Mouse (Mus musculus): ENCODE results near the gene Fopnl. TPM values are rescaled to one million over a fixed set of nuclear protein-coding genes. Genes with fewer than 3 reads are reported as not detected.

Gene Fopnl
- polyA plus RNA-seq (2014; fragmentation: Nextera tagmentation; extraction: Ambion mirVana), result 135 and 151 TPM in 2 replicates

DNA sequence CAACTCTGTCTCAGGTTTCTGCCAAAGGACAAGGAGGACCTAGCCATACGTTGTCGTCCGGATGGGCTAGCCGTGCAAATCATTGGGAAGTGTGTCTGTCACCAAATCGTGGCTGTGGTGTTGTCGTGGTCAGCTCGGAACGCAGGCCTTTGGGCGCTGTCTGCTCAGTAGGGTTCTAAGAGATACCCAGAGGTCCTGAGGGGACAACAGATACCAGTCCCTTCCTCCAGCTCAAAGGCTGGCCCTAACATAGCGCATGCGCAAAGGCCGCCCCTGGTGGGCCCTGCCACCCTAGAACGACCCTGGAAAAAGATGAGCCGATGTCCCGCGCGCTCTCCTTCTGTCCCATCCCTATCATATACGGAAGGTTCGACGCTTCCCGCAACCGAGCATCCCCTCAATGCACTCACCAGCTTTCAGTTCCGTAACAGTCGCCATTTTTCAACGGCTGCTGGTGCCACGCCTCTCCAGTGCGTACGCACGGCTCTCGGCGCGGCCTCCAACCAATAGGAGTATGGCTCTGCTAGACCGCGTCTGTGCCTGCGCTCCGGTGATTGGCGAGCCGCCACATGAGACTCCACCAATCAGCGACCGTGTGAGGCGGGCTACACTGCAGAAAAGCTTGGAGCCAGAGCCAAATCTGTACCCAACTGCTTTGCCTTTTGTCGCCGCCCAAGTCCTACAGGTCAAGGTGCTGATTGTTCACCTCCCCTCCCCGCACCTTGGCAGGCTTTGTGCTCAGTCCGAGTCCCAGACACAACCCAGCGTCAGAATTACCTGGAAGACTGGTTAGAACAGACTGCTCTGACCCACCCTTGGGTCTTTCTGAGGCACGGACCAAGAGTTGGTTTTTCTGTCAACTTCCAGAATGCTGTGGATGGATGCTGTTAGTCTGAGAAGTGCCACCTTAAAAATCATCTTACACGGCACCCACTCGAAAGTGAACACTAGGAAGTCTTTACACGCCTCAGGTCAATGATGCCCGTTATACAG is at the start of gene Fopnl:
TSS of gene Fopnl (minus strand) at position 522 of the 993 bp plus-strand sequence.
- peak within 1 kb of the TSS; percentile 73 for H3K9ac ChIP-seq (ENCODE audit: low read length)
- H3K27ac ChIP-seq (ENCODE audit: low read depth), result peak within 1 kb of the TSS; percentile 80
- peaks cover 19% of the 10 kb centered on the region for H3K36me3 ChIP-seq (ENCODE audit: control insufficient read depth, insufficient read depth, low read length)
- ATAC-seq (replicated peaks; ENCODE audit: low FRiP score, low TSS enrichment, low read depth), result peak; percentile 100
- peak within 1 kb of the TSS; percentile 65 for H3K4me3 ChIP-seq (ENCODE audit: low read depth, low read length)
- H3K4me2 ChIP-seq (ENCODE audit: low read length), result peak within 1 kb of the TSS; percentile 75
- no peaks in the 10 kb centered on the region for H3K9me3 ChIP-seq (ENCODE audit: control insufficient read depth, low read length)
- DNase-seq (ENCODE audit: low spot score), result peak; percentile 93
- 4% methylated on average over 51 of the region's 51 CpGs for WGBS
- no peaks in the 10 kb centered on the region for H3K27me3 ChIP-seq (replicated peaks; ENCODE audit: control insufficient read depth, insufficient read depth, low read length)
- peaks cover 4% of the 10 kb centered on the region for H3K4me1 ChIP-seq (replicated peaks; ENCODE audit: control insufficient read depth, insufficient read depth, low read length)

DNA sequence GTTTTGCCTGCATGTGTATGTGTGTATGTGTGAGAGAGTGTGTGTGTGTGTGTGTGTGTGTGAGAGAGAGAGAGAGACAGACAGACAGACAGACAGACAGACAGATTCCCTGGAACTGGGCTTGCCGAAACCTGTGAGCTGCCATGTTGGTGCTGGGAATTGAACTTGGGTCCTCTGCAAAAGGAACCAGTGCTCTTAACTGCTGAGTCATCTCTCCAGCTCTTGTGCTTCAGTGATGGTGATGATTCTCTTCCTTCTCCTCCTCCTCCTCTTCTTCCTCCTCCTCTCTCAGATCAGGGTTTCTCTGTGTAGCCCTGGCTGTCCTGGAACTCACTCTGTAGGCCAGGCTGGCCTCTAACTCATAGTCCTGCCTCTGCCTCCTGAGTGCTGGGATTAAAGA is 48.8 kb upstream of the Fopnl start:
- no peak for DNase-seq (ENCODE audit: low spot score)
- ATAC-seq (replicated peaks; ENCODE audit: low FRiP score, low TSS enrichment, low read depth), result no peak
- Histone ChIP-seq H3K9ac (ENCODE audit: low read length) (no peak overlapping the region), H3K27ac (ENCODE audit: low read depth) (no peak overlapping the region), H3K36me3 (ENCODE audit: control insufficient read depth, insufficient read depth, low read length) (no peaks in the 10 kb centered on the region), H3K4me1 (replicated peaks; ENCODE audit: control insufficient read depth, insufficient read depth, low read length) (peaks cover 7% of the 10 kb centered on the region), H3K4me3 (ENCODE audit: low read depth, low read length) (no peak overlapping the region), H3K27me3 (replicated peaks; ENCODE audit: control insufficient read depth, insufficient read depth, low read length) (no peaks in the 10 kb centered on the region), H3K9me3 (ENCODE audit: control insufficient read depth, low read length) (no peaks in the 10 kb centered on the region), H3K4me2 (ENCODE audit: low read length) (no peak overlapping the region)
- WGBS, result 87% methylated on average over 1 of the region's 1 CpGs

DNA sequence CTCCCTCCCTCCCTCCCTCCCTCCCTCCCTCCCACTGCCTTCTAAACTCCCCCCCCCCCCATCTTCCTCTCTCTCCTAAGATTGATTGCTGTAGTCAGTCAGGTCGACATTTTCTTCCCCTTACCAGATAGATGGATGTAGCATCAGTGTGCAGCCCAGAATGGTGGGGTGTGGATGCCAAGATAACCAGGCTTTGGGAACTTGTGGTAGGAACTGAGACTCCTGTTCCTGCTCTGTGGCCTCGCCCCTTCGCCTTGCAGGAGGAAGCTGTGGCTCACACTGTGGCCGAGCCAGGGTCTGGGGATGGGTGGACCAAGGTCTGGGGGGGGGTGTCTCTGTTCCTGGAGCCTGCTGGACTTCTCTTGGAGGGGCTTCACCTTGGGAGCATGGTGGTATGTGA is 48.3 kb upstream of the Fopnl start:
- peaks cover 7% of the 10 kb centered on the region for H3K4me1 ChIP-seq (replicated peaks; ENCODE audit: control insufficient read depth, insufficient read depth, low read length)
- H3K27ac ChIP-seq (ENCODE audit: low read depth), result no peak overlapping the region
- no peak for DNase-seq (ENCODE audit: low spot score)
- H3K4me2 ChIP-seq (ENCODE audit: low read length), result no peak overlapping the region
- WGBS, result 72% methylated on average over 4 of the region's 4 CpGs
- no peaks in the 10 kb centered on the region for H3K9me3 ChIP-seq (ENCODE audit: control insufficient read depth, low read length)
- H3K4me3 ChIP-seq (ENCODE audit: low read depth, low read length), result no peak overlapping the region
- H3K27me3 ChIP-seq (replicated peaks; ENCODE audit: control insufficient read depth, insufficient read depth, low read length), result no peaks in the 10 kb centered on the region
- no peak overlapping the region for H3K9ac ChIP-seq (ENCODE audit: low read length)
- H3K36me3 ChIP-seq (ENCODE audit: control insufficient read depth, insufficient read depth, low read length), result no peaks in the 10 kb centered on the region
- no peak for ATAC-seq (replicated peaks; ENCODE audit: low FRiP score, low TSS enrichment, low read depth)

DNA sequence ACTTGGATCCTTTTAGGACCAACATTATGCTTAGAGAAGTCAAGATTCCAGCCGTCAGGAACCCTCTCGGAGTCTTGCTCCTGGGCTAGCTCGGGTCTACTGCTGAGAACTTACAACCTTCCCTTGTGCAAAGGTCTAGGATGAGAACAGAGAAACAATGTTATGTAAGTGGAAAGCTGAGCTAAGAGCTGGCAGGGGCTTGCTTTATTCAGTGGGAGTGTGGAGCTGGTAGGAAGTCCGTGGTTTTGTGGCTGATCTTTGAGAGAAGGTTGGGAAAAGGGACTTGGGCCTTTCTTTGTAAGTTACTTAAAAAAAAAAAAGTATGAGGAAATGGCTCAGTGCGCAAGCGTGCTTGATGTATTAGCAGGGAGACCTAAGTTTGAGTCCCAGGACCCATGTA is 46.9 kb upstream of the Fopnl start:
- DNase-seq (ENCODE audit: low spot score) (no peak), ATAC-seq (replicated peaks; ENCODE audit: low FRiP score, low TSS enrichment, low read depth) (no peak)
- no peak overlapping the region for H3K27ac ChIP-seq (ENCODE audit: low read depth)
- no peaks in the 10 kb centered on the region for H3K27me3 ChIP-seq (replicated peaks; ENCODE audit: control insufficient read depth, insufficient read depth, low read length)
- no peaks in the 10 kb centered on the region for H3K36me3 ChIP-seq (ENCODE audit: control insufficient read depth, insufficient read depth, low read length)
- H3K4me1 ChIP-seq (replicated peaks; ENCODE audit: control insufficient read depth, insufficient read depth, low read length), result peaks cover 7% of the 10 kb centered on the region
- H3K4me3 ChIP-seq (ENCODE audit: low read depth, low read length), result no peak overlapping the region
- no peaks in the 10 kb centered on the region for H3K9me3 ChIP-seq (ENCODE audit: control insufficient read depth, low read length)
- no peak overlapping the region for H3K4me2 ChIP-seq (ENCODE audit: low read length)
- no peak overlapping the region for H3K9ac ChIP-seq (ENCODE audit: low read length)
- WGBS, result 94% methylated on average over 6 of the region's 6 CpGs

DNA sequence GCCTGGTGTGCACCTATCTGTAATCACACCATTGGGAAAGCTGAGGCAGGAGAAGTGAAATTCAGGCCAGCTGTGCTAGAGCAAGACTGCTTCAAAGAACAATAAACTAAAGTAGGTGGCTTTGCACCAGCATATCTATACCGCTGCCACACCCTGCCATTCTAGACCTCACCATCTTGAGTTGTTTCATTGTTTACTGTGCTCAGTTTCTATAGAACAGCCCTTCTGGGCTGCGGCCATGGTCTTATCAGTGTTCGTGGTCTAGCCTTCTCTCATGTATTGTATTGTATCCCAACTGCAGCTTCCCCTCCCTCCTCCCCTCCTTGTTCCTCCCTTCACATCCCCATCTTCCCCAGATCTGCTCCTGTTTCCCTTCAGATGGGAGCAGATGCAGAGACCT is 46.3 kb upstream of the Fopnl start:
- Histone ChIP-seq H3K4me1 (replicated peaks; ENCODE audit: control insufficient read depth, insufficient read depth, low read length) (peaks cover 7% of the 10 kb centered on the region), H3K27ac (ENCODE audit: low read depth) (no peak overlapping the region), H3K36me3 (ENCODE audit: control insufficient read depth, insufficient read depth, low read length) (no peaks in the 10 kb centered on the region), H3K4me3 (ENCODE audit: low read depth, low read length) (no peak overlapping the region), H3K9me3 (ENCODE audit: control insufficient read depth, low read length) (no peaks in the 10 kb centered on the region), H3K27me3 (replicated peaks; ENCODE audit: control insufficient read depth, insufficient read depth, low read length) (no peaks in the 10 kb centered on the region), H3K9ac (ENCODE audit: low read length) (no peak overlapping the region), H3K4me2 (ENCODE audit: low read length) (no peak overlapping the region)
- DNase-seq (ENCODE audit: low spot score), result no peak
- ATAC-seq (replicated peaks; ENCODE audit: low FRiP score, low TSS enrichment, low read depth), result no peak
- WGBS, result 90% methylated on average over 3 of the region's 3 CpGs

DNA sequence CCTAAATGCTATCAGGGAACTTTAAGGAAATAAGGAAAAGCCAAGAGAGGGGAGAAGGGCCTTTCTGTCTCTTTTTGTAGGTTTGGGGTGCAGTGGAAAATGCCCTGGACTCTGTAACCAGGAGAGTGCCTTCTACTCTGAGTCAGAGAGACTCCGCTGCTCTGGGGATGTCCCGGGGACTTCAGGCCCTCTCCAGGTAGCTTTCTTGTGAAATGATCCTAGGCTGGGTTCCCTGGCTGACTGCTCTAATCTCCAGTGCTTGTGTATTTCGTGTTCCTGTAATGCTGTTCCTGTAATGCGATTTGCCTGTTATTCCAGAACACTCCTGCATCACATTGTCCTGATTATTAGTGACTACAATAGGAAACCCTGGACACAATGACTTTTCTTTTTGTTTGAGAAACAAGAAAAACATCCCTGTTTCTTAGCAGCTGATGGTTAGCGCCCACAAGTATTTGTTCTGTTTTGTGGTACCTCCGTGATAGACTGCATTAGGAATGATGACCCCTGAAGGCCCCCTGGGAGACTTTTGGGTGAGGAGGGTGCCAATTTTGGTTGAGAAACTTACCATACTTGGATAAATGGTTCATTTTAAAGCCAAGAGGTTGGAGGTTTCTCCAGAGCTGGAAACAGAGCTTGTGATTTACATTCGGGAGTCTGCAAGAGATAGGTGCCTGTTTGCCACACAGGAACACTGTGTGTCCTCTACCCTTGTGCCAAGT is 45.1 kb upstream of the Fopnl start:
- Histone ChIP-seq H3K4me1 (replicated peaks; ENCODE audit: control insufficient read depth, insufficient read depth, low read length) (peaks cover 7% of the 10 kb centered on the region), H3K36me3 (ENCODE audit: control insufficient read depth, insufficient read depth, low read length) (no peaks in the 10 kb centered on the region), H3K27ac (ENCODE audit: low read depth) (no peak overlapping the region), H3K9ac (ENCODE audit: low read length) (peak overlapping the region; percentile 66), H3K27me3 (replicated peaks; ENCODE audit: control insufficient read depth, insufficient read depth, low read length) (no peaks in the 10 kb centered on the region), H3K9me3 (ENCODE audit: control insufficient read depth, low read length) (no peaks in the 10 kb centered on the region), H3K4me3 (ENCODE audit: low read depth, low read length) (peak overlapping the region; percentile 79), H3K4me2 (ENCODE audit: low read length) (peak overlapping the region; percentile 89)
- ATAC-seq (replicated peaks; ENCODE audit: low FRiP score, low TSS enrichment, low read depth) (no peak), DNase-seq (ENCODE audit: low spot score) (peak; percentile 57)
- 32% methylated on average over 7 of the region's 7 CpGs for WGBS

DNA sequence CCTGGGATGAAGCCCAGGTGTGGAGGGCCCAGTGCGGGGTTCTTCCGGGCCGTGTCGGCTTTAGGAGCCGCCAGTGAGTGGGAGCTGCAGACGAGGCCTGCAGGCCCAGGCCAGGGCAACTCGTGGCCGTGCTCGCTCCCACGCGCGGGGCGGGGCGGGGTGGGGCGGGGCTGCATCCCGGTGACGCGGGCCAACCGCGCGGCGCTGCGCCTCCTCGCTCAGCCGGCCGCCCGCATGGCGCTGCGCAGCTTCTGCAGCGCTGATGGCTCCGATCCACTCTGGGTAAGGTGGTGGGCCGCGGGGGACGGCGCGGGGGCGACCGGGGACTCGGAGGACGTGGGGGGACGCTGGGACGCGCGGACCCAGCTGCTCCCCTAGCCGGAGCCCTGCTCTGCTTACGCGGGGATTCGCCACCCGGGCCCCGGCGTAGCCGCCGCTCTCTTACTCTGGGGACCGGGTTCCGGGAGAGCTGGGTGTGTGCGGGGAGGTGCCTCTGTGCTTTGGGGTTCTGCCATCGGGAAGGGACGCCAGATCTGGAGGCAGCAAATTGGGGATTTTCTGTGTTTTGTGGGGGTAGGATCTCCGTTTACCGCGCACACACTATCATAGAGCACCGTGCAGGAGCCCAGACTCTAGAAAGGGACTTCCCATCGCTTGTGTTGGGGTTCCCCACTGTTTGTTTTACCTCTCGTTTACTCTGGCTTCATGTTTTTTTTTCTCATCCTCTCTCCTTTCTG is 44.3 kb upstream of the Fopnl start, which contains the start of gene Abcc1:
TSS of gene Abcc1 (plus strand) at position 197 of the 737 bp plus-strand sequence.
- Histone ChIP-seq H3K4me1 (replicated peaks; ENCODE audit: control insufficient read depth, insufficient read depth, low read length) (peaks cover 7% of the 10 kb centered on the region), H3K4me2 (ENCODE audit: low read length) (peak within 1 kb of the TSS; percentile 89), H3K27me3 (replicated peaks; ENCODE audit: control insufficient read depth, insufficient read depth, low read length) (no peaks in the 10 kb centered on the region), H3K9me3 (ENCODE audit: control insufficient read depth, low read length) (no peaks in the 10 kb centered on the region), H3K4me3 (ENCODE audit: low read depth, low read length) (peak within 1 kb of the TSS; percentile 79), H3K36me3 (ENCODE audit: control insufficient read depth, insufficient read depth, low read length) (no peaks in the 10 kb centered on the region), H3K27ac (ENCODE audit: low read depth) (no peak within 1 kb of the TSS; the same call in 1 of the 2 replicates), H3K9ac (ENCODE audit: low read length) (peak within 1 kb of the TSS; percentile 66)
- DNase-seq (ENCODE audit: low spot score) (peak; percentile 86), ATAC-seq (replicated peaks; ENCODE audit: low FRiP score, low TSS enrichment, low read depth) (peak; percentile 96)
- 1% methylated on average over 54 of the region's 64 CpGs for WGBS

DNA sequence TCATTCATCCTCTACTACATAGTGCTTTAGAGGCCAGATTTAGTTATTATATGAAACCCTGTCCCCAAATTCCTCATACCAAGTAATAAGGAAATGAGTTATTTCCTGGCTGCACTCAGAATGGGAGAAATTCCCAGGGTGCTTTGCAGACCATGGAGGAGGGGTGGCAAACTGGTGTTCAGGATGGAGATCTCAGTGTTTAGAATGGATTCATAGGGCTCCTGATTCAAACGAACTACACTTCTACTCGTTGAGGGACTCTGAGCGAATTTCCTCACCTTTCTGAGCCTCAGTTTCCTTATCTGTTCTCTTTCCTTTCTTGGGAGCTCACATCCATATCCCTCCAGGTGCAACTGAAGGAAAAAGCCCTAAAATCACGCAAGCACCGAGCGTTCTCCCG is 43.7 kb upstream of the Fopnl start:
- no peak for DNase-seq (ENCODE audit: low spot score)
- ATAC-seq (replicated peaks; ENCODE audit: low FRiP score, low TSS enrichment, low read depth), result peak; percentile 40
- H3K4me3 ChIP-seq (ENCODE audit: low read depth, low read length), result peak overlapping the region; percentile 79
- H3K4me2 ChIP-seq (ENCODE audit: low read length), result peak overlapping the region; percentile 89
- 3% methylated on average over 7 of the region's 7 CpGs for WGBS
- H3K27me3 ChIP-seq (replicated peaks; ENCODE audit: control insufficient read depth, insufficient read depth, low read length), result no peaks in the 10 kb centered on the region
- no peak overlapping the region; the same call in 1 of the 2 replicates for H3K27ac ChIP-seq (ENCODE audit: low read depth)
- H3K36me3 ChIP-seq (ENCODE audit: control insufficient read depth, insufficient read depth, low read length), result no peaks in the 10 kb centered on the region
- H3K9me3 ChIP-seq (ENCODE audit: control insufficient read depth, low read length), result no peaks in the 10 kb centered on the region
- peak overlapping the region; percentile 66 for H3K9ac ChIP-seq (ENCODE audit: low read length)
- peaks cover 7% of the 10 kb centered on the region for H3K4me1 ChIP-seq (replicated peaks; ENCODE audit: control insufficient read depth, insufficient read depth, low read length)
